Mouse (Mus musculus): ENCODE results near the gene Eif2b1. TPM values are rescaled to one million over a fixed set of nuclear protein-coding genes. Genes with fewer than 3 reads are reported as not detected.

Eif2b1 gene
- total RNA-seq, 4 experiments from 2014 or later = 41.9 to 46.9 (median 45.6) TPM

- no peak for DNase-seq
These were observed 37.3 kb downstream of the Eif2b1 start for GRCm38 (mm10) chr5:124541602-124541973.

DNA sequence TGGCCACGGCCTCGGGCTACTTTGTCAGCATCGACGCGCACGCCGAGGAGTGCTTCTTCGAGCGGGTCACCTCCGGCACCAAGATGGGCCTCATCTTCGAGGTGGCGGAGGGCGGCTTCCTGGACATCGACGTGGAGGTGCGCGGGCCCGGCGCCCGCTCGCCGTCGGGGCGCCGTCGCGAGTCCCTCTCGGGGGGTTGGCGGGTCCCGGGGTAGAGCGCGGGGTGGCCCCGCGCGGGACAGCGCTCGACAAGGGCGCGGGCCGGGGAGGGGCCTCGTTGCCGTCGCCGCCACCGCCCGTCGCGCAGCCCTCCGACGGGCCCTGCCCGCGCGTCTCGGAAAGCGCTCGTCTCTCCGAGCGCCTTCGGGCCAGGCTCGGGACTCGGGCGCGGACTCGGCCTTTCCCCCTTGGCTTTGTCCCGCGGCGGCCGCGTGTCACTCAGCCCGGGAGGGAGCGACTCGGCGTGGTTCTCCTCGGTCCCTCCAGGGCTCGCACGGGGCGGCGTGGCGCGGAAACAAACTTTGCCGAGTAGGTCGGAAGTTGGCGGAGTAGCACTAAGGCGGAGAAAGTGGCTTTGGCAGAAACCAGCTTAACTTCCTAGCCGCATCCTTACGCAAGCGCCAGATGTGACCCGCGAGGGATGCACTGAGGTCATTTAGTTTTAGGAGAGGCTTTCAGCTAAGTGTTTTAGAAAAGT is 37.9 kb downstream of the Eif2b1 start:
- DNase-seq = peak; percentile 72

- peak; percentile 95 for DNase-seq
These were observed 38.5 kb downstream of the Eif2b1 start, which contains the start of gene Tmed2 for GRCm38 (mm10) chr5:124540383-124540786. Tmed2 (plus strand) TSS chr5:124540695.

DNA sequence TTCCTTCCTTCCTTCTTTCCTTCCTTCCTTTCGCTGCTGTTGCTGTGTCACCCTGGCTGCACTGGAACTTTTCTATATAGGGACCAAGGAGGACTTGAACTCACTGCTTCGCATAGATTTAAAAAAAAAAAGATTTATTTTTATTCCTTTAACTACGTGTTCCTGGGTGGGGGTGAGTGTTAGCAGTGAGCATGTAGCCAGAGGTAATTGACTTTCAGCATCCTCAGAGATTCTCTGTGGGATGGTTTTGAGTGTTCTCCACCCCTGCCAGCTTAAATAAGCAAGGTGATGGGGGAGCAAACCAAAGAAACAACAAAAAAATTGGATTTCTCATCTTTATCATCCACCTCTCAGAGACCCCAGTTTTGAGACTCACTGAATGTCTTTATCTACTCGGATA is 39.0 kb downstream of the Eif2b1 start:
- DNase-seq = no peak

- peak; percentile 50 for DNase-seq
These were observed 39.8 kb downstream of the Eif2b1 start for GRCm38 (mm10) chr5:124538813-124539792.

GRCm38 (mm10) chr5:124536776-124537175 is 42.2 kb downstream of the Eif2b1 start:
- no peak for DNase-seq

GRCm38 (mm10) chr5:124535016-124535415 is 43.9 kb downstream of the Eif2b1 start:
- no peak for DNase-seq

DNA sequence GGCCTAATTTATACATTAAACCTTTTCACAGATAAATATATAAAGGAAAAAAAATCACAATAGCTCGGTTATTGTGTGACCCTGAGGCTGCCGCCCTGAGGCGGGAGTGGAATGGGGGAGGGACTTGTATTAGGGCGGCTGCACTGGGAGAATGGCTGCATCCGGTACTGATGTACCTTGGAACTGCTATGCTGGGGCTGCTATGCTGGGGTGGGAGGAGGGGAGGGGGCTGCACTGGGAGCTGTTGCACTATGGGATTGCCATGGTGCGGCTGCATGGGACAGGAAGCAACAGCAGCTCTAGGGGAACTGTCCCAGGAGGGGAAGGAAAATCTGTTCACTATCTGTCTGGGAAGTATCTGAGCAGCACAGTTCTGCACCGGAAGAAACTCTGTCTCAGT is 46.5 kb downstream of the Eif2b1 start:
- no peak for DNase-seq

DNA sequence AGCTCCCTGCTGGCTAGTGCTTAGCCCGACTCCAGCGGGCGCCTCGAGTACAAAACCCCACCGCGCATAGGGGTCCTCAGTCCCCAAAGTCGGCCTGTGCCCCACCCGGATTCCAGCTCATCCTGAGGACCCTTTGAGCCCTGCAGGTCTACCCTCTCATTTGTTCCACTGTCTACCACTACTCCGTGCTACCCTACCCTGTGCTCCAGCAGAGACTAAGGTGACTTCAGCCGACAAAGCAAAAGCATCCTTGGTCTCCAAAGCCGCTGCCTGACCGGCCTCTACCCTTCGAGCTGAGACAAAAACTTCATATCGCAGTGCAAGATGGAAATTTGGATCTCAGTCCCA is 47.4 kb downstream of the Eif2b1 start:
- no peak for DNase-seq

GRCm38 (mm10) chr5:124530655-124531582 is 48.0 kb downstream of the Eif2b1 start, which contains the start of gene Rilpl1:
Rilpl1 (minus strand) TSS chr5:124531391.
- DNase-seq = peak; percentile 71

DNA sequence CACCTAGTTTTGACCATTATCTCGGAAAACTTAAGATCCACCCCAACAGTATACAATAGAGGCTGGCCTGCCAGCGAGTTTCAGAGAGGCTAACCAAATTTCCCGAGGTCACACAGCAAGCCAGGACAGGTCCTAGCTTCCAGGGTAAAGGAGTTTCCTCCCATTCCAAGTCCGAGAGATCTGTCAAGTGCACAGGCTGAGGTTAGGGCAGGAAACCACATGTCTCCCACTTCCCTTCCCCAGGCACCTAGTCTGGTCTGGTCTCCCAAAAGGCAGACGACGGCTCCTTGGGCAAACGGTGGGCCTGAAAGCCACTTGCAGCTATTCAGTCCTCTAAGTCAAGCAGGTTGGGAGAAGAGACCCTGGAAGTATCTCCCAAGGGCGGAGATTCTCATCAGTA is 49.2 kb downstream of the Eif2b1 start:
- DNase-seq = no peak

DNA sequence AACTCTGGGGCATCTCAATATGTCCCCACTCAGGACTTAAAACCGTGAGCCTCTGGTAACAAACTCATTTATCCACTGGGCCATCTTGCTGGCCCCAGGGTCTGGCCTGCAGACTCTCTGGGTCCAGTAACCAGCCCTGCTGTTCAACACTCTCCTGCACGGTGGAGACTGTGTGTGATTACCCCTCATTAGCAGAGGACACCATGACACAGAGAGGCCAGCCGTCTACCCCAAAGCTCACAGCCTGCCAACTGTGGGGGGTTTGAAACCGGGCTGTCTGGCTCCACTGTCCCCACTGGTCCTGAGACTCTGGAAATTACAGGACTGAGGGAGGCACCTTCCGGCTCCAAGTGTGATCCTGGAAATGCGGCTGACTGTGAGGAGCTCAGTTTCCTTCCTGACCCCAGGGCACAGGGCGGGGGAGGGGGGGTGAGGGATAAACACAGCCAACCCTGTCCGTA is 49.7 kb downstream of the Eif2b1 start:
- DNase-seq = no peak

GRCm38 (mm10) chr5:124528791-124529190 is 50.1 kb downstream of the Eif2b1 start:
- DNase-seq = no peak

DNA sequence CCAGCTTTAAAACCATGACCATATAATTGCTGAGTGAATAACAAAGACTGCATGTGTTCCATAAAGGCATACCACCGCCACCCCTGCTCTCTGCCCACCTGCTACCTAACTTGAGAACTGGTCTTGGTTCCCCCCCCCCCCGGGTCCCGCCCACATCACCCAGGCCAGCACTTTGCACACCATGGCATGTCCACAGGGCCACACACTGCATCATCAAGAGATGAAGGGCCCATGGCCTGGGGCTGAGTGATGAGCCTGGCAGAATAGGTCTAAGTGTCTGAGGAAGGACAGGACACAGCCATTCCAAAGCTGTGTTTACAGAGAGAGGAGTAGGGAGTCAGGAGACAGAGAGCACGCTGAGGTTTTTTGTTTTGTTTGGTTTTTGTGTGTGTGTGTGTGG is 50.6 kb downstream of the Eif2b1 start:
- DNase-seq = no peak

DNA sequence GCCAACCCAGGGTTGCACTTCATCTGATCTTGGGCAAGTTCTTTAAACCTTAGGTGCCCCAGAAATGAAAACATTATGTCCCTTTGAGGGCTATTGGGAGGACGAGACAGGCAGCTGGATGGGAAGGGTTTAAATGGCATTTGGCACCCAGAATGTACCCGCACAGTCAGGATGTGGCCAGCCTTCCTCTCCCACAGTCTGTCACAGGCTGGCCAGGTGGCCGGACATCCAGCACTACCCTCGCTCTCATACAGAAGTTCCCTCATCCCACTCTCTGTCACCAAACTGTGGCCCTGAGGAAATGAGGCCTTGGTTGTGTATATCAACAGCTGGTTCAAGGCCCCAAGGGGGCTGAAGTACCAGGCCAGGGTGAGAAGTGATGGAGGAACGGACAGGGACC is 54.0 kb downstream of the Eif2b1 start:
- DNase-seq = no peak

DNA sequence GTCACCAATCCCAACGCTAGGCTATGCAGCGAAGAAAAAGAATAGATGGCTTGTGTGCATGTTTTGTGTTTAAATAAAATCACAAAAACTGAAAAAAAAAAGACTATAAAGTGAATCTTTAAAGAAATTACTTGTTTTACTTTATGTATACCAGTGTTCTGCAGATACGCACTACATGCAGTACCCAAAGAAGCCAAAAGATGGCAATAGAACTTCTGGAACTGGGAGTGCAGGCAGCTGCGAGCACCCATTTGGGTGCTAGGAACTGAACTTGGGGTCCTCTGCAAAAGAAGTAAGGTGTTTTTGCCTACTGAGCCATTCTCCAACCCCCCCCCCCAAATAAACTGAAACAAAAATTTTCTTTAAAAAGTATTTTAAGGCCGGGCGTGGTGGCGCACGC is 55.9 kb downstream of the Eif2b1 start:
- no peak for DNase-seq

GRCm38 (mm10) chr5:124521588-124521987 is 57.3 kb downstream of the Eif2b1 start:
- DNase-seq = no peak

Other genes starting within 250 kb of the Eif2b1 start
- 100 to 1,000 TPM; 125 to 175 (median 144) TPM for gene Cdk2ap1, start 216.0 kb downstream of the Eif2b1 start, total RNA-seq (2022)
- gene Sbno1, start 153.1 kb downstream of the Eif2b1 start, total RNA-seq (2022) = 100 to 1,000 TPM in 2 of 4 experiments, 10 to 100 TPM in 2; 86.8 to 120 (median 107) TPM
- 100 to 1,000 TPM; 107 to 196 (median 137) TPM for gene Kmt5a, start 139.2 kb downstream of the Eif2b1 start, total RNA-seq (2022)
- gene Rilpl2, start 100.8 kb downstream of the Eif2b1 start, total RNA-seq (2022) = 10 to 100 TPM; 26.3 to 29.7 (median 29.2) TPM
- gene Snrnp35, start 96.0 kb downstream of the Eif2b1 start, total RNA-seq (2022) = 10 to 100 TPM; 17.1 to 23.2 (median 17.5) TPM
- gene Rilpl1, start 47.7 kb downstream of the Eif2b1 start, total RNA-seq (2022) = 10 to 100 TPM; 16.1 to 26.7 (median 21.0) TPM
- gene Tmed2, start 38.4 kb downstream of the Eif2b1 start, total RNA-seq (2022) = 100 to 1,000 TPM; 179 to 244 (median 222) TPM
- gene Ddx55, start 26.3 kb downstream of the Eif2b1 start, total RNA-seq (2022) = 10 to 100 TPM; 13.4 to 28.4 (median 22.0) TPM
- 10 to 100 TPM; 30.5 to 50.1 (median 40.8) TPM for gene Gtf2h3, start within 50 bp of the Eif2b1 start, total RNA-seq (2022)
- 10 to 100 TPM; 81.1 to 95.2 (median 84.6) TPM for gene Atp6v0a2, start 49.4 kb upstream of the Eif2b1 start, total RNA-seq (2022)
- gene Dnah10, start 146.0 kb upstream of the Eif2b1 start, total RNA-seq (2022) = 10 to 100 TPM in 1 of 4 experiments, 1 to 10 TPM in 3; 1.7 to 10.5 (median 5.8) TPM